Mouse (Mus musculus): ENCODE data around the gene Olfr551. TPM values are rescaled to one million over a fixed set of nuclear protein-coding genes. Genes with fewer than 3 reads are reported as not detected.

The Olfr551 gene
- polyA plus RNA-seq, 1 experiment from 2014 or later, result not detected

DNA sequence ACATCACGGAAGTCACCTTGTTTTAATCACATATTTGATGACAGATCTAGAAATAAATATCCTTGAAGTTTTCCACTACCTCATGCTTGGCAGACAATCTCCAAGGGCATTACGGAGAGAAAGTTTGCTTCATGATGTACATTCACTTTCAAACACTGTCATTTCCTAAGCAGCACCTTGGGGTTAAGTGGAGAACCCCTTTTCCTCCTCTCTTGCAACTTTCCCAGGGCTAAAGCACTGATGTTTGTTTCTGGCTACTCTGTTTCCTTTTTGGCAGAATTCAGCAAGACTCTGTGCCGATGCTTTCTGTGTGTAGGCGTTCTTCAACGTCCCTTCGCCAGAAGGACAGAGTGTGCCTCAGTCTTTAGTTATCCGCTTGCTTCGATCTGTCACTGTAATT lies 20.5 kb downstream of the Olfr551 start, which contains the start of gene Olfr550:
Gene Olfr550 (plus strand): TSS at position 301 of the 400 bp plus-strand sequence.
- H3K4me3 ChIP-seq (ENCODE audit: low read depth, low read length), result no peak within 1 kb of the TSS
- 95% methylated on average over 8 of the region's 8 CpGs for WGBS
- no peak within 1 kb of the TSS for H3K9ac ChIP-seq (ENCODE audit: low read length)
- no peak for DNase-seq (ENCODE audit: low spot score, missing footprints)
- no peak within 1 kb of the TSS for H3K27ac ChIP-seq (ENCODE audit: low read depth, low read length)
- H3K36me3 ChIP-seq (ENCODE audit: control insufficient read depth, insufficient read depth, low read length), result no peaks in the 10 kb centered on the region
- no peaks in the 10 kb centered on the region for H3K27me3 ChIP-seq (ENCODE audit: control insufficient read depth, insufficient read depth, low read length)
- no peak within 1 kb of the TSS for H3K4me2 ChIP-seq
- ATAC-seq (ENCODE audit: low FRiP score), result no peak
- no peaks in the 10 kb centered on the region for H3K9me3 ChIP-seq (ENCODE audit: control insufficient read depth, low read length)
- H3K4me1 ChIP-seq (ENCODE audit: control insufficient read depth, insufficient read depth, low read length), result peaks cover 5% of the 10 kb centered on the region; the same call in 1 of the 2 replicates

DNA sequence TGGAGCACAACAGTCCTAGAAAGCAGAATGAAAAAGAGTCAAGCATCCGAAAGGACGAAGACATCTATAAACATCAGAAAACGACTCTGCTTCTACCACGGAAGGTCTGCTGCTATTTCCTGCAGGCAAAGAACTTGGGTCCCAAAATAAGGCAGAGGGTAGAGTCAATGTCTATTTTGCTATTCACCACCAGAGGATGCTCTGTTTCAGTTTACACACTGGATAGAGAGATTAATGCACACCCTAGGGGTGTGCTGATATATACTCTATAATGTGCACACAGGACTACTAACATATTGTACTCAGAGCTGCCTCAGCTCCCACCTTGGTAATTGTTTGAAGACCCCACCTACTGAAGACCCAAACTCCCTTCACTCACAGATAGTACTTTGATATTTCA lies 25.5 kb downstream of the Olfr551 start:
- WGBS, result 87% methylated on average over 4 of the region's 4 CpGs
- ATAC-seq (ENCODE audit: low FRiP score), result no peak

DNA sequence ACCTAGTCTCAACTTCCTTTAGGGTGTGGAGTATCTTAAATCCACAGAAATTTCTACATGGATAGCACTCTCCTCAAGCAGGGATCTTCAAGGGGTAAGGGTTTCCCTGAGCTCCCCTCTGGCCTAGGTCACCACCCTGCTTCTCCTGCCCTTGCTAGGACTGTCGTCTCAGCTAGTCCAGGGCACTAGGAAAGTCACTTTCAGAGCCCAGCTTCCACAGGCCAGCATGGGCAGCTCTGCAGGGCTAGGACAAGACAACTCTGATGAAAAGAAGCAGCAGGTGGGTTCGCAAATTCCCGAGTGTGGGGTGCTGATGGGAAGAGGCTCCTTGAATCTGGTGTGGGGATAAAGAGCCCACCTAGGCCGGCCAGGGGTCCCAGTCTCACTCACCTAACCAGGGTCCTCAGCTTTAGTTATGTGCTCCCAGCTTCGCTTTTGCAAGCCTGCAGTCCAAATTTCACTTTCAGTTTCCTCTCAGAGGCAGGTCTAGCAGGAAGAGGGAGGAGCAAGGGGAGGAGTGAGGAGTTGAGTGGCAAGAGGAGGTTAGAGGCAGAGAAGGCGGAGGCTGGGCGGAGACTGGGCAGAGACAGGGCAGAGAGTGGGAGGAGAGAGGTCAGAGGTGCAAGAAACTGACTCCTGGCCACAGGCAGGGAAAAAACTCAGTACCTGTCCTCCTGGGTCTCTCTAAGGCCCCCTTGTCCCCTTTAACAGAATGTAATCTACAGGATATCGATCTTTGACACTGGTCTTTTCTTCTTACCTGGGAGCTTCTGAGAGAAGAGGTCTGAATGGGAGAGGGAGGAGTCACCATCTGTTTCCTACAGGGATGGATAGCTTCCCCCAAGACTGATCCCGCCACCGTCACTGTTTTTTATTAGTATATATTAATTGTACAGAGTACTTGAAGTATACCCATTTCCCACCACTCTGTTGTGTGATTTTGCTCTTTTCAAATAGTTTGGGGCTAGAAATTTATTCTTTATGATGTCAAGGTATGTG lies 26.4 kb downstream of the Olfr551 start, which contains the start of gene Trim21:
Gene Trim21 (minus strand): TSS at position 488 of the 999 bp plus-strand sequence.
- H3K4me3 ChIP-seq (ENCODE audit: low read depth, low read length), result peak within 1 kb of the TSS; percentile 17
- peak within 1 kb of the TSS; percentile 13; the same call in 1 of the 2 replicates for H3K9ac ChIP-seq (ENCODE audit: low read length)
- no peaks in the 10 kb centered on the region for H3K9me3 ChIP-seq (ENCODE audit: control insufficient read depth, low read length)
- peak within 1 kb of the TSS; percentile 36; the same call in 1 of the 2 replicates for H3K4me2 ChIP-seq
- 26% methylated on average over 10 of the region's 10 CpGs for WGBS
- no peaks in the 10 kb centered on the region for H3K36me3 ChIP-seq (ENCODE audit: control insufficient read depth, insufficient read depth, low read length)
- H3K27ac ChIP-seq (ENCODE audit: low read depth, low read length), result no peak within 1 kb of the TSS
- peak; percentile 93 for DNase-seq (ENCODE audit: low spot score, missing footprints)
- H3K4me1 ChIP-seq (ENCODE audit: control insufficient read depth, insufficient read depth, low read length), result no peaks in the 10 kb centered on the region
- peak; percentile 87 for ATAC-seq (ENCODE audit: low FRiP score)
- no peaks in the 10 kb centered on the region for H3K27me3 ChIP-seq (ENCODE audit: control insufficient read depth, insufficient read depth, low read length)

More for the DNA sequence above, 25.5 kb downstream of the Olfr551 start:
- H3K4me2 ChIP-seq, result no peak overlapping the region
- no peak for DNase-seq (ENCODE audit: low spot score, missing footprints)
- no peaks in the 10 kb centered on the region for H3K4me1 ChIP-seq (ENCODE audit: control insufficient read depth, insufficient read depth, low read length)
- no peak overlapping the region for H3K27ac ChIP-seq (ENCODE audit: low read depth, low read length)
- no peaks in the 10 kb centered on the region for H3K9me3 ChIP-seq (ENCODE audit: control insufficient read depth, low read length)
- H3K4me3 ChIP-seq (ENCODE audit: low read depth, low read length), result no peak overlapping the region
- no peaks in the 10 kb centered on the region for H3K36me3 ChIP-seq (ENCODE audit: control insufficient read depth, insufficient read depth, low read length)
- H3K27me3 ChIP-seq (ENCODE audit: control insufficient read depth, insufficient read depth, low read length), result no peaks in the 10 kb centered on the region
- H3K9ac ChIP-seq (ENCODE audit: low read length), result no peak overlapping the region

DNA sequence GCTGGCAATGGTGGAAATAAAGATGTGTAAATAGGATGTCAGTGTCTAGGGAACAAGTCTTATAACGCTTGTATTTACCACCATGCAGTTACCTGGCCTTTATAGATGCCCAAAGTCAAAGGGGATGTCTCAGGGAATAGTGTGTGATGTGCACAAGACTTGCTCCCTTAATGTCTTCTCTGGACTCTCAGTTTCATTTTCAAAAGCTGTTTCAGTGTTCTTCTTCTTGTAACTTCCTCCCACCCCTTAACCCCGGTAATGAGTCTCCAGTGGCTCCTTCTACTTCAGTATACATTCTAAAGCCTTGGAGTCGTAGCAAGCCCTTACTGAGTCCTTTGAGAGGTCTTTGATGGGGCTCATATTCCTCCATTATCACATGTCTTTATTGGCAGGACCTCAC lies 38.4 kb downstream of the Olfr551 start:
- ATAC-seq (ENCODE audit: low FRiP score) (no peak), DNase-seq (ENCODE audit: low spot score, missing footprints) (no peak)
- Histone ChIP-seq H3K9me3 (ENCODE audit: control insufficient read depth, low read length) (no peaks in the 10 kb centered on the region), H3K4me2 (no peak overlapping the region), H3K9ac (ENCODE audit: low read length) (no peak overlapping the region), H3K36me3 (ENCODE audit: control insufficient read depth, insufficient read depth, low read length) (no peaks in the 10 kb centered on the region), H3K27me3 (ENCODE audit: control insufficient read depth, insufficient read depth, low read length) (no peaks in the 10 kb centered on the region), H3K27ac (ENCODE audit: low read depth, low read length) (no peak overlapping the region), H3K4me3 (ENCODE audit: low read depth, low read length) (no peak overlapping the region), H3K4me1 (ENCODE audit: control insufficient read depth, insufficient read depth, low read length) (no peaks in the 10 kb centered on the region)
- WGBS, result 86% methylated on average over 3 of the region's 3 CpGs

DNA sequence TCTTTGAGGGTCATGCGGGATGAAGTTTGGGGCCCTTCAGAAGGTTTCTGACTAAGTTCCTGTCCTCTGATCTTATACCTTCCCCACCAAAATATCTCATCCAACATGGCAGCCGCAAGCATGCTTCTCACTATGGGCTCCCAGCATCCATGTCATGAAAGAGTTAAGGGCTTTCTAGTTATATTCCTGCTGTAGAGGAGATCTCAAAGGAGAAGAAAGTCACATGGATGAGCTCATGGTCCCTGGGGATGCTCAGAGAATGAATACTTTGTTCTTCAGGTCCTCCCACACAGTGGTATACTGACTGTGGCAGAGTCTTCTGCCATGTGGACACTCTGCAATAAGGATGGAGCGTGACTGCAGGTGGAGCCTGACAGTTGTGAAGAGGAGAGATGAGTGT lies 42.1 kb downstream of the Olfr551 start, which contains the start of gene Olfr549:
Gene Olfr549 (plus strand): TSS at position 301 of the 400 bp plus-strand sequence.
- ATAC-seq (ENCODE audit: low FRiP score), result no peak
- WGBS, result 89% methylated on average over 3 of the region's 3 CpGs
- H3K4me1 ChIP-seq (ENCODE audit: control insufficient read depth, insufficient read depth, low read length), result no peaks in the 10 kb centered on the region

DNA sequence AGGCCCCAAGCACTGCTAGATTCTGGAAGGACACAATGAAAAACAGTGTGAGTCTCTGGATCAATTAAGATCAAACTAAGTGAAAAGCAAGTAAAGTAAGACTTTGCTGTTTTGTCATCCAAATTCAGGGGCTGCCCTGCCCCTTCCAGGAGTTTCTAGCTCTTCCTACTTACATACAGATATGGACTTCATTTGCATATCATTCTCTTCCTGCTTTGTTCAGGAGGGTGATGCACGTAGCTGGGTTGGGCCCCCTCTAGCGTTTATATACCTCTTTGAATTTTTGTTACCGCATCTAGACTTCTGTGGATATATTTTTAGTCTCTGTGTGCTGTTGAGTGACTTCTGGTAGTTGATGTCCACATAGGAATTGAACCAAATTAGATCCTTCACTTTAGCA lies 50.4 kb downstream of the Olfr551 start:
- WGBS, result 58% methylated on average over 3 of the region's 3 CpGs

More for the DNA sequence above, 42.1 kb downstream of the Olfr551 start, which contains the start of gene Olfr549:
- Histone ChIP-seq H3K27ac (ENCODE audit: low read depth, low read length) (no peak within 1 kb of the TSS), H3K4me3 (ENCODE audit: low read depth, low read length) (no peak within 1 kb of the TSS), H3K9me3 (ENCODE audit: control insufficient read depth, low read length) (no peaks in the 10 kb centered on the region), H3K9ac (ENCODE audit: low read length) (no peak within 1 kb of the TSS), H3K4me2 (no peak within 1 kb of the TSS), H3K36me3 (ENCODE audit: control insufficient read depth, insufficient read depth, low read length) (no peaks in the 10 kb centered on the region), H3K27me3 (ENCODE audit: control insufficient read depth, insufficient read depth, low read length) (no peaks in the 10 kb centered on the region)
- no peak for DNase-seq (ENCODE audit: low spot score, missing footprints)

DNA sequence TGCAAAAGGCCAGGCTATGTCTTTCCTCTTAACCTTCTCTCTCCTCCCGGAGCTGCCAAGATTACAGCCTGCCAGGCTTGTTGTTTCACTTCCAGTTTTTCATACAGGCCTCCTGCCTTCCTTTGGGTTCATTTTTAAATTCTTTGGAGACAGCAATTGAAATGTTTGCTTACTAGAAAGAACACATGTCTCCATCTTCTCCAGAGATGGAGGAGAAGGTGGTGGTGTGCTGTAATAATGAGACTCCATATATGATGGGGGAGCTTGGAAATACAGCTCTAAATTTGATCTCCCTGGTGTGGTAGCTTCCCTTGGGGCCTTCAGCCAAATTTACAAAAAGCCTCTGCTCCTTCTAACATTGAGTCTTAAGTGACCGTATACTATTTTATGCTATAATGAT lies 51.1 kb downstream of the Olfr551 start, which contains the start of gene Olfr548-ps1:
Gene Olfr548-ps1 (plus strand): TSS at position 301 of the 400 bp plus-strand sequence.
- no peak within 1 kb of the TSS for H3K9ac ChIP-seq (ENCODE audit: low read length)
- H3K9me3 ChIP-seq (ENCODE audit: control insufficient read depth, low read length), result no peaks in the 10 kb centered on the region
- H3K36me3 ChIP-seq (ENCODE audit: control insufficient read depth, insufficient read depth, low read length), result no peaks in the 10 kb centered on the region
- no peak for ATAC-seq (ENCODE audit: low FRiP score)
- no peak within 1 kb of the TSS for H3K27ac ChIP-seq (ENCODE audit: low read depth, low read length)
- no peaks in the 10 kb centered on the region for H3K4me1 ChIP-seq (ENCODE audit: control insufficient read depth, insufficient read depth, low read length)
- DNase-seq (ENCODE audit: low spot score, missing footprints), result peak; percentile 71
- H3K4me2 ChIP-seq, result no peak within 1 kb of the TSS
- no peak within 1 kb of the TSS for H3K4me3 ChIP-seq (ENCODE audit: low read depth, low read length)
- no peaks in the 10 kb centered on the region for H3K27me3 ChIP-seq (ENCODE audit: control insufficient read depth, insufficient read depth, low read length)
- WGBS, result 86% methylated on average over 2 of the region's 2 CpGs

More for the DNA sequence above, 50.4 kb downstream of the Olfr551 start:
- no peaks in the 10 kb centered on the region for H3K9me3 ChIP-seq (ENCODE audit: control insufficient read depth, low read length)
- no peak for ATAC-seq (ENCODE audit: low FRiP score)
- no peaks in the 10 kb centered on the region for H3K27me3 ChIP-seq (ENCODE audit: control insufficient read depth, insufficient read depth, low read length)
- no peak overlapping the region for H3K4me3 ChIP-seq (ENCODE audit: low read depth, low read length)
- DNase-seq (ENCODE audit: low spot score, missing footprints), result peak; percentile 60
- H3K9ac ChIP-seq (ENCODE audit: low read length), result no peak overlapping the region
- H3K27ac ChIP-seq (ENCODE audit: low read depth, low read length), result no peak overlapping the region
- H3K36me3 ChIP-seq (ENCODE audit: control insufficient read depth, insufficient read depth, low read length), result no peaks in the 10 kb centered on the region
- H3K4me1 ChIP-seq (ENCODE audit: control insufficient read depth, insufficient read depth, low read length), result no peaks in the 10 kb centered on the region
- no peak overlapping the region for H3K4me2 ChIP-seq

DNA sequence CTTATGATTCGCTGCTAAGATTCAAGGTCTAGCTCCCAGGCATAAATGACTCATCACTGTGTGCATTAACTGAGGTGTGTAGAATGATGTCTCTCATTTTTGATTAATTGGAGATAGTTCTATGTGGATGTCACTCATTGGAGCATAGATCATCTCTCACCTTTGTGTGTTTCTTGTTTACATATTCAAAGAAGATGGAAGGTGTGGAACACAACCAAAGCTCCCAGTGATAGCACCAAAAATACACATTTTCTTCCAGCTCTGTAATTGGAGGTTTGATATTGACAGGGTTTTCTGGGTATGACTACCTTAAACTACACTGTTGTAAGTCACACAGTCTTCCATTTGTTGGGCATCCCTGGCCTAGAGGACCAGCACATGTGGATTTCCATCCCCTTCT lies 57.2 kb downstream of the Olfr551 start, which contains the start of gene Olfr547:
Gene Olfr547 (plus strand): TSS at position 301 of the 400 bp plus-strand sequence.
- Histone ChIP-seq H3K4me3 (ENCODE audit: low read depth, low read length) (no peak within 1 kb of the TSS), H3K9ac (ENCODE audit: low read length) (no peak within 1 kb of the TSS), H3K27me3 (ENCODE audit: control insufficient read depth, insufficient read depth, low read length) (no peaks in the 10 kb centered on the region), H3K4me1 (ENCODE audit: control insufficient read depth, insufficient read depth, low read length) (no peaks in the 10 kb centered on the region), H3K36me3 (ENCODE audit: control insufficient read depth, insufficient read depth, low read length) (no peaks in the 10 kb centered on the region), H3K9me3 (ENCODE audit: control insufficient read depth, low read length) (no peaks in the 10 kb centered on the region), H3K27ac (ENCODE audit: low read depth, low read length) (no peak within 1 kb of the TSS), H3K4me2 (no peak within 1 kb of the TSS)
- whole genome bisulfite sequencing, result 96% methylated on average over 1 of the region's 1 CpGs
- DNase-seq (ENCODE audit: low spot score, missing footprints) (no peak), ATAC-seq (ENCODE audit: low FRiP score) (no peak)
